Mouse (Mus musculus) naive thymus-derived CD4-positive, alpha-beta T cell, adult 2 months (primary cell): ENCODE results near the gene Slc4a5.

ENCODE experiments used
- DNase-seq: peaks from one replicate; pipeline ENCODE4 v3.0.0-alpha.2; 2011; ENCODE audit warnings: low read depth

The Slc4a5 gene

DNA sequence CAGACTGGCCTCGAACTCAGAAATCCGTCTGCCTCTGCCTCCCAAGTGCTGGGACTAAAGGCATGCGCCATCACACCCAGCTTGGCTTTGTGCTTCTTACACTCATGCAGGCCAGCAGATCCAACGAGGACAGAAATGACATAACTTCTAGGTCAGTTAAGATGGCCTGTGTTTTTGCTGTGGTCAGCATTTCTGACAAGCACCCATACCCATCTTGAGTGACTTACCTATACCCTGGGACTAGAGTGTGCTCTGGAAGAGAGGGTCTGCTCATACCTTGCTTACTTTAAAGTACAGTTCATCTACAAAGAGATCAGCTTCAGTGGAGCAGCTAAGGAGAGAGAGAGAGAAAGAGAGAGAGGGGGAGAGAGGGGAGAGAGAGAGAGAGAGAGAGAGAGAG is 13.7 kb downstream of the Slc4a5 start:
- DNase-seq = no peak

DNA sequence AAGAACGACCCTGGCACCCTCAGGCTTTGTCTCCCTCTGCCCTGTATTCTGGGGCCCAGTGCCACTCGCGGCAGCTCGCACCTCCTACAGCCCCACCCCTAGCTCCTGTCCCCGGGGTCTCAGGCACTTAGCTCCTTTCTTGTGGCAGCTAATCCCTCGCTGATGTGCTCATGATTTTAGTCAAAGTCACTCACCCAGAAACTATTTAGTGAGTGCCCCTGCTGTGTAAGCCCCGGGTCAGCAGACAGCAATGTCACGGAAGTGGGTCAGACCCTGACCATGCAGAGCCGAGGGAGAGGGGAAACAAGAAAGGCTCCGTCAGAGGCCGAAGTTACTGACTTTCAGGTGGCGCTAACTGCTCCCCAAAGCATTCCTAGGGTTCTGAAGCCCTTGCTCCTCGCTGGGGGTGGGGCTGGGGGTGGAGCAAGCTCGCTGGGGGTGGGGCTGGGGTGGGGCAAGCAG is 14.7 kb downstream of the Slc4a5 start:
- DNase-seq = no peak

DNA sequence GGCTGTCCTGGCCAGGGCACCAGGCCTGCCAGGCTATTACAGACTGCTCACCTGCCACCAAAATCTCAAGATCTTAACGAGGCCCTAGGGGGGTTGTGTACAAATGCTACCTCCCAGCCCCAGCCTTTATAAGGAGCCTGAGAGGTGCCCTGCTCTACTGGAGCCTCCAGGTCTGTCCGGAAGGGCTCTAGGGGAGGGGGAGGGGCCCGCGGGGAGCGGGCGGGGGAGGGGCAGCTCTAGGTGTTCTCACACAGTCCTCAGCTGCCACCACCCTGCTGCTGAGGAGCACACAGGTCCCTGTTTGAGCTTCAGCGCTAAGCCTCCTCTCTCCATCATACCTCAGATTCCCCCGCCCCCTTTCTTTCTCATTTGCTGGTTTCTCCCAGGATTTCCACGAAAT is 17.5 kb downstream of the Slc4a5 start:
- no peak for DNase-seq

DNA sequence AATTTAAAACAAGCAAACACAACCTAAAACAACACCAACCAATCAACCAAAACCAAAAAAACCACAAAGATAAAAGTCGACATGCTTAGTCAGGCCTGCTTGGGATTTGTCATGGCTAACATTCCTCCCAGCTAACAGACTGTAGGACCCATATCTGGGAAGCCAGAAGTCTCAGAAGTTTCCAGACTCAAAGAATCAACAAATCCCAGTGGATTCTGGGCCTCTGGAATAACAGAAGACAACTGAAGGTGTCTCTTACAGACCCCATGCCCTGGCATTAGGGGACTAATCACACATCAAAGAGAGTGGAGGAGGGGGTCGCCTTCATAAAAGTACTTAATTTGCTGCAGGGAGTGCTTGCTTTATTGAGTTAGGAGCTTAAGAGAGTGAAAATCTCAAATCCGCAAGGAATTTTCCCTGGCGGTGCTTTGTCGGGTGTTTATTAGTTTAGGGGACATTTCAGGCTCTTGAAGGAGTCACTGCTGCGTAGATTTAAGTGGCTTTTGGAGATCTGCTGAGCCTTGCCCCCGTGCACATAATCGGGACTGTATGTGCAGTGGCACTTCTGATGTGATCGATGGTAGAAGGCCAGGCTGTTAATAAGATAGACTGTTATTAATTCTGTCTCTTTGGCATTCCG is 24.9 kb downstream of the Slc4a5 start:
- no peak for DNase-seq

DNA sequence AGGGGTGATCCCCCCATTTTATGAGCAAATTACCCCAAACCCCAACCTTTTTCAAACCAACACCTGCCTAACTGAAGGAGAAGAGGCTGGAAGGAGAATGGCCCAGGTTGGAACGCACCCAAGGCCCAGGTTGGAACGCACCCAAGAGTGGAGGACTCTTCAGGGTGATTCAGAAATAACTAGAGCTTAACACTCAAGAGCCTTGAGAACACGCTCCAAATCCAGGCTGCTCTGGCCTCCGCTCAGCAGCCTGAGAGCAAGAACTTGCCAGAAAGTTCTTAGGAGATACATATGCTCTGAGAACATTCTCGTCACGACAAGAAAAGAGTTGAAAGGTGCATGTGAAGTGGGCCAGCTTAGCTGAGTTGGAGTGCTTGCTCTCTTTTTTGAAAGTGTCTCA is 25.5 kb downstream of the Slc4a5 start:
- no peak for DNase-seq

DNA sequence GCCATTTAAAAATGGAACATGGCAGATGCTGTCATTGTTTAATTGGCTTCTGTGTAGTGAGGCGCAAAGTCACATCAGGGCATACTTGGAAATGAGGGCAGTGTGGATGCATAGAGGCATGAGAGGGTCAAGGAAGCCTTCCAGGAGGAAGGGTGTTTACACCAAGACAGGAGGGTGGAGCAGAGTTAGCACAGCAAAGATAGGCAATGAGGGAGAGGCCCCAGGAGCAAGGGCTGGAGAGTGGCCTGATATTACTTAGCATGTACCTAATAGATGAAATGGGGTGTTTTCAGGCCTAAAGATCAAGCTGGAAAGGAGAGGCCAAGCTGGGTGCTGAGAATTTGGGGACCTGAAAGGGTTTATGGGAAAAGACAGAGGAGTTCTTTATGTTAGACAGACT is 26.4 kb downstream of the Slc4a5 start:
- no peak for DNase-seq

DNA sequence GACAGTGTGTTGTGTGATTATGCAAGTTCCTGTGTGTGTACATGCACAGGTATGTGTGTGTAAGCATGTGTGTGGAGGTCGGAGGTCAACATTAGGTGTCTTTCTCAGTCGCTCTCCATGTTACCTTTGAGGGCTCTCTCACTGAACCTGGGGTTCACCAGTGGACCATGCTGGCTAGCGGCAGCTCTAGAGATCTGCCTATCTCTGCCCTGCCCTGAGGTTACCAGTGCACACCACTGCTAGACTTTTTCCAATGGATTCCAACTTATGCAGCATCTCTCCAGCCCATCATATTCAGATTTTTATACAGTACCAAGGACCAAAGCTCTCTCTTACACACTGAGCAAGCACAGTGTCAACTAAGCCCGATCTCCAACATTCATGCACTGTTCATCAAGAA is 27.1 kb downstream of the Slc4a5 start:
- no peak for DNase-seq

DNA sequence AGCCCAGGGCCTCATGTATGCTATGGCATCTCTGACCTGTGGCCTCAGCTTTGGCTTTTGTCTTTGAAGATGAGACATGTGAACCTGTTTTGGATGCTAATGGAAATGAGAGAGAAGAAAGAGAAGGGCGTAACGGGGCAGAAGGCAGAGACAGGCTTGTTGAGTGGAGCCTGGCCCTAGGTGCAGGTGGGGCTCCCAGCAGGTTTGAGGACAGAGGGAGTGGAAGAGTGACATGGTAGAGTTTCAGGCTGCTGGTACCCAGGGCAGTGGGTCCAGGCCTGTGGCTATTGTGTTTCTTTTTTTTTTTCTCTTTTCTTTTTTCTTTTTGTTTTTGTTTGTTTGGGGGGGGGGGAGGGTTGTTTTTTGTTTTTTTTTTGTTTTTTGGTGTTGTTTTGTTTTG is 27.5 kb downstream of the Slc4a5 start:
- DNase-seq = no peak

DNA sequence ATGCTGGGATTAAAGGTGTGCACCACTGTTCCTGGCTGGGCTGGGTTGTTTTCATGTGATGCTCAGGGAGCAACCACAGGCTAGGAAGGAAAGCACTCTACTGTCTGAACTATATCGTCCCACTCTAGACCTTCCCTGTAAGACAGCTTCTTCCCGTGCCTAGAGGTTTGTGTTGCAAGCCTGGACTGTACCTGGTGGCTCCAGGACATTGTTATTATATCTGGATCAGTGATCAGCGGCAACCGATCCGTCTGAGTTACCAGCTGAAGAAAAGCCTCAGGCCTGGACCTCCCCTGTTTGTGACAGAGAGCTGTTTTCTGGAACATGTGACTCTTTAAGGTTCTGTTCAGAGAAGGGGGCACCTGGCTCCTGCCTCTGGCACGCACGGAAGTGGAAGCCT is 34.6 kb downstream of the Slc4a5 start:
- no peak for DNase-seq

DNA sequence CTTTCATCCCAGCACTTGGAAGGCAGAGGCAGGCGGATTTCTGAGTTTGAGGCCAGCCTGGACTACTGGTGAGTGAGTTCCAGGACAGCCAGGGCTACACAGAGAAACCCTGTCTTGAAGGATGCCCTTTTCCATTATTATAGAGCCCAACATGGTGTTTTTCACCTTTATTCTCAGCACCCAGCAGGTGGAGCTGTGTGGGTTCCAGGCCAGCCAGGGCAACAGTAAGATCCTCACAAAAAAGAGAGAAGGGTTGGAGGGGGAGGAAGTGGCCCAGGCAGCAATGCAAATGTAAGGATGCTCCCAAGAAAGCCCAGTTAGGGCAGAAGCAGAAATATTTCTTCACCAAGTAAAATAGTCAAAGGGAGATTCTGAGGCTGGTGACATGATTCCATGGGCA is 44.9 kb downstream of the Slc4a5 start:
- peak; percentile 31 for DNase-seq

DNA sequence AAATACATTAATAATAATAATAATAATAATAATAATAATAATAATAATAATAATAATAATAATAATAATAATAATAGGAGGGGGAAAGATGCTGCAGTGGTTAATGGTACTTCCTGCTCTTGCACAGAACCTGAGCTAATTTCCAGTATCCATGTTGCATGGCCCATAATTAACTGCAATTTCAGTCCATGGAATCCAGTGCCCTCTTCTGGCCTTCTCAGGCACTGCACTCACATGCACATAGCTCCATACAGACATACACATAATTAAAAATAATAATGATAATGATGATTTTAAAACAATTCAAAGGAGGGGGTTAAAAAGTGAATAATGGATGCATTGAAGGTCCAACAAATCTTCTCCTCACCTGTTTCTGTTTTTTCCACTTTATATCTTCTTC is 45.6 kb downstream of the Slc4a5 start:
- DNase-seq = peak; percentile 46

DNA sequence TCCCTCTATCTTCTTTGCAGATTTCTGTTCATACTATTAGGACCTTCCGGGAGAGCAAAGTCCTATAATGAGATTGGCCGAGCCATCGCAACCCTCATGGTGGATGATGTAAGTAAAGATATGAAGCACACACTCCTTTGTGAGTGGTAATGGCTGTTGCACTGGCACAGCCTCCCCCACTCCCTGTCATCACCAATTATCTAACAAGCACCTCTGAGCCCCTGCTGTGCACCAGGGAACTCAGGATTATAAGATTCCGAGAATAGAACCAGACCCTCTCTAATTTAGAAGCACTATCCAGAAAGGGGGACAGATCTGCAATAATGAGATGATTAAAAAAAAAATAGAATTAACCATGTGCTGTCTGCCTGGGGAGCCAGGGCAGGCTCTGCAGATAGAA is 46.0 kb downstream of the Slc4a5 start:
- no peak for DNase-seq

DNA sequence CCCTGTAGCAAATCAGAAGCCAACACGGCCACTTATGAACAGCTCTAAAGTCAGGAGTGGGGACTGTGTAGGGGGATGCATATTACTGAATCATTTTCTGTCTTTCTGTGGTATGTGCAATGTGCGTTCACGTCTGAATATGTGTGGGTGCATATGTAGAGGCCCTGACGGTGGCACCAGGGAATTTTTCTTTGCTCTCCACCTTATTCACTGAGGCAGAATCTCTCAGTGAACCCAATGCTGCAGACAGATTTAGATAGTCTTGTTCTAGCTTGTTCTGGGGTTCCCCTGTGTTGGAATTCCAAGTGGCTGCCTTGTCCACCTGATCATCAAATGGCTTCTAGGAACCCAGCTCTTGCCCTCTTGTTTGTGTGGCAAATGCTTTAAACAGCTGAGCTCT is 48.0 kb downstream of the Slc4a5 start:
- DNase-seq = no peak

DNA sequence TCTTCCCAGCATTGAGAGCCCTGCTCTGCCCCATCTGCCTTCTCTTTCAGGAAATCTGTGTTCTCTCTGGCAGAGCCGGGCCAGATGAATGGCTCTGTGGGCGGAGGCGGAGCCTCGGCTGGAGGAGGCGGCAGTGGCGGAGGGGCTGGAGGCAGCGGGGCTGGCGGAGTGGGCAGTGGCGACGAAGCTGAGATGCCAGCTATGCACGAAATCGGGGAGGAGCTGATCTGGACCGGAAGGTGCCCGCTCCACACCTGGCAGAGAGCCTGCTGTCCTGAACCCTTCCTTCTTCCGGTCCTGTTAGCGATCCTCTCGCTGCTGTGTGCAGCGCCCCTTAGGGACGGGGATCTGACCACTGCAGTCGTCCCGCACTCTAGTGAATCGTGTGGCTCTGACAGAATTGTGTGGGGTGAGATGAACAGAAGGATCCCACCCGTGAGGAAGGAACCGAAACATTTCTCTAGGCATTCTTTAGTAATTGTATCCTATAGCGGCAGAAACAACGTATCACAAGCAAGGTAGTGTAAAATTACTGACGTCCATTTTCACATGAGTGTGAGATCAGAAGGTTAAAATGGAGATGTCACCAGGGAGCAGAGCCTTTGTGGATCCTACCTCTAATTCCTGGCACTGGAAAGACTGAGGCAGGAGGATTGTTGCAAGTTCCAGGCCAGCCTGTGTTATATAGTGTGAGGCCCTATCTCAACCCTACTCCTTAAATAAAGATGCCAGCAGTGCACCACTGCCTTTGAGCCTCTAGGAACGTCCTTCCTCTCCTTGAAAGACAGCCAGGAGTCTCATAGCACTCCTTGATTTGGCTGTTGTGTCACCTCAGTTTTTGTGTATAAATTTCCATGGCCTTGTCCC is 48.7 kb downstream of the Slc4a5 start:
- peak; percentile 78 for DNase-seq

DNA sequence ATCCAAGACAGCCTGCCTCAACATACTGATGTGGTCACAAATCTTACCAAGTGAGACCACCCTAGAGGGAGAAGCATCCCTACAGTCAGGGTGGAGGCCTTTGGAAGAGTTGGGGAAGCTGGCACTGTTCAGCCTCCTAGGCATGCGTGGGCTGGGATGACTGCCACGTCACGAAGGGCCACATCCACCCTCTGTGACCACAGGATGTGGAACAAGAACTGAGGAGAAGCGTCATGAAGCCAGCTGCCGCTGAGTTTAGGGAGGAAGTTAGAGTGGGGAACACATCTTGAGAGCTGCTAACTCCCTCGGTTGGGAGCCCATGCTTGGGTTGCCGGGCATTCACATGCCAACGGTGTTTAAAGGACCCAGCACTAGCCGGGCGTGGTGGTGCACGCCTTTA is 54.1 kb downstream of the Slc4a5 start:
- peak; percentile 55 for DNase-seq

DNA sequence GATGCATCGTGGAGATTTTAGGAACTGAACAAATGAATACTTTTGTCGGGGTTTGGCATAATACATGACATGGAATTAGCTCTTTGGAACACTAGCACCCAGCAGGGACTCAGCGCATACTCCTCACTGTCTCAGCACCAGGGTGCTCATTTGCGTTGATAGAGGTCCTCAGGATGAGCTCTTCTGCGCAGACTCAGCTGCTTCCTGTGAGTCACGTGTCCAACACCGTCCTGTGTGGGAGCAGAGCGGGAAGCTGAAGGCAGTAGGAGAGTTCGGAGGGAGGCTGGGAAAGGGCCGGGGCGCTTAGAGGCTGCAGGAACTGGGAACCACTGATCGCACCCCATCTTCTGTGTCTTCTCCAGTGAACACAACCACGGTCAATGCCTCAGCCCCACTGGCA is 57.5 kb downstream of the Slc4a5 start:
- DNase-seq = no peak

DNA sequence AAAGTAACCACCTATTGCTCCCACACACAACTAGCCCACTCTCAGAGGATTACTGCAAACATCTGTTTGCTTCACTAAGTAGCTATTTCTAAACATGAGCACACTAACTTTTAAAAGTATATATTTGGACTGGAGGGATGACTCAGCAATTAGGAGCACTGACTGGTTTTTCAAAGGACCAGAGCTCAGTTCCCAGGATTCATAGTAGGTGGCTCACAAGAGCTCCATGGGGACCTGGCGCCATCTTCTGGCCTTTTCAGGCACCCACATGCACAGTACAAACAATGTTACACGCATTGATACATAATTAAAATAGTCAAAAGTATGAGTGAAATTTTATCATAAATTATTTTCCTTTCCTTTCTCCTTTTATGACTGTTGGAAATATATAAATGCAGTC is 59.3 kb downstream of the Slc4a5 start:
- DNase-seq = peak; percentile 63

DNA sequence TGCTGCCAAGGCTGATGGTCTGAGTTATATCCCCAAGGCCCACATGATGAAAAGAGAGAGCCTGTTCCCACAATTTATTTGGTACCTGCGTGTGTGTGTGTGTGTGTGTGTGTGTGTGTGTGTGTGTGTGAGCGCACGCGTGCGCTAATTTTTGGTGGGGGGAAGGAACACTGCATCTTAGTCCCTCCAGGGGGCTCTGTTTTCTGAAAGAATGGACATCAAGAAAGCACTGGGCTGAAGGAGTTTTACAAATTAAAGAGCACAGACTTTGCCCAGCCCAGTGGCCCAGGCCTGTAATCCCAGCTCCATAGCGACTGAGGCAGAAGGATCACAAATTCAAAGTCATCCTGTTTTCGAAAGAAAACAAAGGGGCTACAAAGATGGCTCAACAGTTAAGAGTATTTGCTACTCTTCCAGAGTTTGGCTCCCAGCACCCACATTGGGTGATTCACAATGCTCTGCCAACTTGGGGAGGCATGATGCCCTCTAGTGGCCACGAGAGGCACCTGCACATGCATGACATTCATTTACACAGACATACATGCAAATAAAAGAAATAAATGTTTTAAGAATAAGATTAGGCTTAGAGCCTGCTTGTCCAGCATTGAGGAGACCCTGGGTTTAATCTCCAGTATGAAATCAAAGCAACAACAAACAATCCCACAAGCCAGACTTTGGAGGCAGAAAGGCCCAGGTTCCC is 60.8 kb downstream of the Slc4a5 start:
- peak; percentile 34 for DNase-seq

DNA sequence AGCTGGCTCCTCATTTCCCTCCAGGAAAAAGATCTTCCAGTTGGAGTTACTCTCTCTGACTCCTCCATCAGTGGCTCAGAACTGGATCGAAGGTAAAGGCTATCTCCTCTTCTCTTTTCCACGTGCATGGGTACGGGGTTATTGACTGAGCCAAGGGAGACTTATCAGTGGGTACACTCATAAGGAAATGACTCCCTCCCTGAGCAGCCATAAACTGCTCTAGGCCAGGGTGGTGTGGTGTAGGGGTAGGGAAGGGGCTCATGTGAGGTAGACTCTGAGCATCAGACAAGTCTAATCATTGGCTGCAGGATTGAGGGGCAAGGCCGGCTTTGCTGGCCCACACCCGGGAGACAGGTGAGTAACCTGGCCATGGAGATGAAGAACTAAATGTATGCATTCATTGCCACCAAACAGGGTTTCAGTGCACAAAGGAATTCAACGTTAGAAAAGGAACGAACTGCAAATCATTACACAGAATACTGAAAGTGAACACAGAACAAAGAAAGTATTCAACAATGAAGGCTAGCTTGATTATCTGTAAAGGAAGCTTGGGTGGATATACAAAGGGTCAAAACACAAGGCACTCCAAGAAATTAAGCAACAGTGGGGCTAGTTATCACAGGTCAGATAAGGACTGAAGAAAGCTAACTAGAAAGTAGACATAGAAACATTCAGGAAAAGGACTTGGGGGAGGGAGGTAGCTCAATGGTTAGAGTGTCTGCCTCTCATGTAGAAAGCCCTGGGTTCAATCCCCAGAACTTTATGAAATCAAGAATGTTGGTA is 81.0 kb downstream of the Slc4a5 start:
- no peak for DNase-seq

DNA sequence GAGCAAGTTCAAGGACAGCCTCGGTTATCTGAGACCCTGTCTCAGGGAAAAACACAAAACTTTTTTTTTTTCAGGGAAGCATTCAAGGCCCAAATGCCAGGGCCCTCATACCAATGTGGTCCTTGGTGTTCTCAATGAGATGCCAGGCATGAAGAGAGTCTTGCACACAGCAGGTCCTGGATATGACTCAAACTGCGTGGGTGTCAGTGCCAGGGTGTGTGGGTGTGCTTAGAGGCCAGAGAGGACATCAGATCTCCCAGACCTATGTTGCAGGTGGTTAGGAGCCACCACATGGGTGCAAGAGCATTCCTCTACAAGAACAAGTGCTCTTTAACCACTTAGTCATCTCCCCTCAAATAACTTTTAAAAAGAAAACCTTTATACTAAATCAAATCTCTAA is 81.7 kb downstream of the Slc4a5 start:
- DNase-seq = no peak

DNA sequence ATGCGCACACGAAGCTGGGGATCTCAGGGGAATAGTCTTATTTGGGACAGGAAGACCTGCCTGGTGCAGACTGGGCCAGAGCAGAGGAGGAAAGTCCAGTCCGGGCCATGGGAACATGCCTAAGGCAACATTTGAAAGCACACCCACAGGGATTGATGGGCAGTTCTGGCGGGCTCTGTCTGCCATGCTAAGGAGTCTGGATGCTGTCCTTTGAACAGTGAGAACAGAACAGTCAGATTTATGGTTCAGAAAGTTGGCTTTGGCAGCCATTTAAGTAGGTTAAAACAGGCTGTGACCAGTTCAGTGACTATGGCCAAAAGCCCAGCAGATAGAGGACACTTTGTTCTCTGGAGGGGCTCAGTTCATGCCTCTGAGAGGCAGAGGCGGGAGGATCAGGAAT is 82.6 kb downstream of the Slc4a5 start:
- DNase-seq = no peak

DNA sequence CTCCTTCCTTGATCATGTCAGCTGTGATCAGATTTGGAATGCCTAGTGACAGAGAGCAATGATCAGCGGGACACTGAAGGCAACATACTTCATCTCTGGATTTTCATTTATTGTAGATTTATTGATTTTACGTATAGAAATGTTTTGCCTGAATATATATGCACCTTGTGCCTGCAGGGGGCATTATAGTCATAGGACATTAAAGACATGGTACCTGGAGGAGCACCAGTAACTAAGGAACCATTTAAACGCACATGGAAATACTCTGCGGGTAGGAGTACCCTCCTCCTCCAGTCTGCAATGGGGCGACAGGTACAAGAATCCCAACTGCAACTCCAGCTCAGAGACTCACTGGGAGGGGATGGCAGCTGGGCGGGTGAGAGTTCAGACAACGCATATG is 89.4 kb downstream of the Slc4a5 start:
- DNase-seq = peak; percentile 55
